In the genomic region with DNA sequence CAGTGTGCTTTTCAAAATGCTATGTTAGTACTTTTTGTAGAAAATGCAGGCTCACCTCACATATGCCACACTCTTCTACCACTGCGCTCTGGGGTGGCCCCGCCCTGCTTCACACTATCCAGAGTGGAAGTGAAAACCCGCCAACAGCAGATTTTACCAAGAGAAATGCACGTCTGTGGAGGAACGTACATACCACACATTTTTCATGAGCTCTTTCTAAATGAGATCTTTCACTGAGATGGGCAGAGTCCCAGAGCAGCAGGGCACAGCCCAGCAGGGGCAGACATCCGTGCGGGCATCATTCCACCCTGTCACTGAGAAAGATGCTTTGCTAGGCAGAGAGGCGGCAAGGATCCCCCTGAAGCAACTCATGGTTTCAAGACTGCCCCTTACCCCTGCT, we compare ENCODE assay signal across 10 mouse cellular contexts. TPM values are rescaled to one million over a fixed set of nuclear protein-coding genes. Genes with fewer than 3 reads are reported as not detected.
A peak's percentile ranks its signal among the peaks of the same experiment; 100 is the strongest.
DNase-seq lines count a peak whose midpoint lies in the region; ATAC-seq and TF ChIP-seq lines count a peak whose summit lies in the region.
"Had no signal": no experiment of that assay in that cellular context is flagged by ENCODE, and none has a peak within 500 bp of the region (broad histone marks: within the 10 kb centered on the region; RNA-seq: fewer than 3 reads in every experiment).

No protein-coding gene starts in this region.

- no peak for ATAC-seq in heart, embryonic 13.5 days (ENCODE audit: extremely low read depth, insufficient number of reproducible peaks, low FRiP score, low TSS enrichment)
- 0 out of 2 replicates have a peak, but pooled peaks have one; percentile 18 for ATAC-seq in midbrain, postnatal 0 days (ENCODE audit: low FRiP score)
- ATAC-seq in embryonic facial prominence, embryonic 14.5 days (ENCODE audit: low read depth), result peak; percentile 55
- peak; percentile 39; the same call in 1 of the 2 replicates for ATAC-seq in stomach, embryonic 16.5 days (ENCODE audit: insufficient read depth, low FRiP score)
- no peak for ATAC-seq in midbrain, embryonic 14.5 days (ENCODE audit: low FRiP score, low TSS enrichment)
- no peak for ATAC-seq in erythroid progenitor cell, adult 5-6 weeks (replicated peaks; ENCODE audit: low FRiP score, poor library complexity, severe bottlenecking)

- peaks cover 52% of the 10 kb centered on the region for H3K4me1 ChIP-seq in heart, embryonic 13.5 days
- 0 out of 2 replicates have a peak, but pooled peaks cover 3% of the 10 kb centered on the region for H3K4me1 ChIP-seq in midbrain, postnatal 0 days (ENCODE audit: insufficient read depth, low read length)
- H3K4me1 ChIP-seq in midbrain, embryonic 10.5 days, result peaks cover 10% of the 10 kb centered on the region
- peaks cover 25% of the 10 kb centered on the region for H3K4me1 ChIP-seq in embryonic facial prominence, embryonic 14.5 days (ENCODE audit: control insufficient read depth, insufficient read depth, low read length)
- peaks cover 28% of the 10 kb centered on the region for H3K4me1 ChIP-seq in stomach, embryonic 16.5 days (ENCODE audit: control insufficient read depth, insufficient read depth, low read length)
- H3K4me1 ChIP-seq in midbrain, embryonic 14.5 days (ENCODE audit: control insufficient read depth, insufficient read depth, low read length), result no peaks in the 10 kb centered on the region

- H3K4me2 ChIP-seq in heart, embryonic 13.5 days, result no peak overlapping the region
- H3K4me2 ChIP-seq in midbrain, postnatal 0 days (ENCODE audit: low read depth, low read length, poor library complexity, severe bottlenecking), result no peak overlapping the region
- no peak overlapping the region for H3K4me2 ChIP-seq in embryonic facial prominence, embryonic 14.5 days (ENCODE audit: low read depth, low read length)
- H3K4me2 ChIP-seq in stomach, embryonic 16.5 days (ENCODE audit: low read depth, low read length), result no peak overlapping the region
- H3K4me2 ChIP-seq in midbrain, embryonic 14.5 days (ENCODE audit: low read length), result no peak overlapping the region
- H3K4me2 ChIP-seq: midbrain, embryonic 15.5 days had no signal

- no peak overlapping the region for H3K4me3 ChIP-seq in heart, embryonic 13.5 days
- no peak overlapping the region for H3K4me3 ChIP-seq in midbrain, postnatal 0 days (ENCODE audit: low read depth, low read length)
- no peak overlapping the region for H3K4me3 ChIP-seq in midbrain, embryonic 10.5 days
- no peak overlapping the region for H3K4me3 ChIP-seq in embryonic facial prominence, embryonic 14.5 days (ENCODE audit: low read depth, low read length)
- H3K4me3 ChIP-seq in stomach, embryonic 16.5 days (replicated peaks; ENCODE audit: low read length), result no peak overlapping the region
- H3K4me3 ChIP-seq in midbrain, embryonic 14.5 days (replicated peaks; ENCODE audit: low read depth, low read length), result no peak overlapping the region
- H3K4me3 ChIP-seq: midbrain, embryonic 15.5 days had no signal

- no peak for TF ChIP-seq CTCF in midbrain, postnatal 0 days (IDR thresholded peaks at IDR 0.05)

- H3K9ac ChIP-seq in heart, embryonic 13.5 days, result peak overlapping the region; percentile 37; the same call in 1 of the 2 replicates
- no peak overlapping the region for H3K9ac ChIP-seq in midbrain, postnatal 0 days (replicated peaks; ENCODE audit: low read length, poor library complexity, severe bottlenecking)
- H3K9ac ChIP-seq in embryonic facial prominence, embryonic 14.5 days (ENCODE audit: low read depth, low read length), result no peak overlapping the region
- no peak overlapping the region for H3K9ac ChIP-seq in stomach, embryonic 16.5 days (ENCODE audit: low read length)
- no peak overlapping the region for H3K9ac ChIP-seq in midbrain, embryonic 14.5 days (replicated peaks; ENCODE audit: low read length)
- H3K9ac ChIP-seq: midbrain, embryonic 15.5 days had no signal

- DNase-seq in heart, postnatal 4 days, result no peak
- DNase-seq in midbrain, postnatal 0 days (ENCODE audit: low spot score), result no peak
- DNase-seq in midbrain, embryonic 10.5 days (ENCODE audit: low spot score), result no peak
- DNase-seq in embryonic facial prominence, embryonic 14.5 days (ENCODE audit: low spot score), result peak; percentile 62
- DNase-seq in midbrain, embryonic 14.5 days, result no peak

- H3K27me3 ChIP-seq in heart, embryonic 13.5 days (replicated peaks), result no peaks in the 10 kb centered on the region
- no peaks in the 10 kb centered on the region for H3K27me3 ChIP-seq in midbrain, postnatal 0 days (ENCODE audit: insufficient read depth, low read length)
- H3K27me3 ChIP-seq in midbrain, embryonic 10.5 days (ENCODE audit: low read depth, poor library complexity, severe bottlenecking), result no peaks in the 10 kb centered on the region
- H3K27me3 ChIP-seq in embryonic facial prominence, embryonic 14.5 days (replicated peaks; ENCODE audit: control insufficient read depth, insufficient read depth, low read length), result no peaks in the 10 kb centered on the region
- H3K27me3 ChIP-seq in stomach, embryonic 16.5 days (ENCODE audit: control insufficient read depth, insufficient read depth, low read length), result no peaks in the 10 kb centered on the region
- H3K27me3 ChIP-seq in midbrain, embryonic 14.5 days (ENCODE audit: control insufficient read depth, insufficient read depth, low read length), result no peaks in the 10 kb centered on the region
- H3K27me3 ChIP-seq: CH12.LX; midbrain, embryonic 15.5 days had no signal

- H3K27ac ChIP-seq in heart, embryonic 13.5 days (replicated peaks), result no peak overlapping the region
- H3K27ac ChIP-seq in midbrain, postnatal 0 days (ENCODE audit: low read depth, low read length), result no peak overlapping the region
- no peak overlapping the region; the same call in 1 of the 2 replicates for H3K27ac ChIP-seq in midbrain, embryonic 10.5 days (replicated peaks)
- peak overlapping the region; percentile 41 for H3K27ac ChIP-seq in embryonic facial prominence, embryonic 14.5 days (replicated peaks; ENCODE audit: low read depth, low read length)
- no peak overlapping the region for H3K27ac ChIP-seq in stomach, embryonic 16.5 days (ENCODE audit: low read length)
- no peak overlapping the region for H3K27ac ChIP-seq in midbrain, embryonic 14.5 days (replicated peaks; ENCODE audit: low read depth, low read length)
- H3K27ac ChIP-seq: midbrain, embryonic 15.5 days had no signal

- peaks cover 38% of the 10 kb centered on the region for H3K36me3 ChIP-seq in heart, embryonic 13.5 days
- peaks cover 9% of the 10 kb centered on the region for H3K36me3 ChIP-seq in midbrain, postnatal 0 days (ENCODE audit: insufficient read depth, low read length)
- H3K36me3 ChIP-seq in midbrain, embryonic 10.5 days, result peaks cover 40% of the 10 kb centered on the region
- H3K36me3 ChIP-seq in embryonic facial prominence, embryonic 14.5 days (ENCODE audit: control insufficient read depth, insufficient read depth, low read length), result peaks cover 40% of the 10 kb centered on the region
- no peaks in the 10 kb centered on the region for H3K36me3 ChIP-seq in stomach, embryonic 16.5 days (ENCODE audit: control insufficient read depth, insufficient read depth, low read length)
- H3K36me3 ChIP-seq in midbrain, embryonic 14.5 days (ENCODE audit: control insufficient read depth, insufficient read depth, low read length), result peaks cover 7% of the 10 kb centered on the region
- H3K36me3 ChIP-seq: midbrain, embryonic 15.5 days had no signal

- WGBS in heart, embryonic 13.5 days, result 49% methylated on average over 8 of the region's 8 CpGs
- 65% methylated on average over 8 of the region's 8 CpGs for WGBS in midbrain, postnatal 0 days
- WGBS in midbrain, embryonic 10.5 days, result 88% methylated on average over 8 of the region's 8 CpGs
- WGBS in embryonic facial prominence, embryonic 14.5 days, result 44% methylated on average over 8 of the region's 8 CpGs
- WGBS in stomach, embryonic 16.5 days, result 55% methylated on average over 8 of the region's 8 CpGs
- WGBS in midbrain, embryonic 14.5 days, result 76% methylated on average over 8 of the region's 8 CpGs

- no peaks in the 10 kb centered on the region for H3K9me3 ChIP-seq in heart, embryonic 13.5 days
- H3K9me3 ChIP-seq in midbrain, postnatal 0 days (ENCODE audit: low read length), result no peaks in the 10 kb centered on the region
- H3K9me3 ChIP-seq in midbrain, embryonic 10.5 days (replicated peaks), result no peaks in the 10 kb centered on the region
- no peaks in the 10 kb centered on the region for H3K9me3 ChIP-seq in embryonic facial prominence, embryonic 14.5 days (ENCODE audit: control insufficient read depth, low read length)
- H3K9me3 ChIP-seq in stomach, embryonic 16.5 days (replicated peaks; ENCODE audit: control insufficient read depth, low read length), result no peaks in the 10 kb centered on the region
- H3K9me3 ChIP-seq in midbrain, embryonic 14.5 days (ENCODE audit: control insufficient read depth, low read length), result no peaks in the 10 kb centered on the region
- H3K9me3 ChIP-seq: midbrain, embryonic 15.5 days had no signal

RNA-seq across cellular contexts. Expression of a gene that starts 22.4 kb away (rescaled TPM):
- polyA plus RNA-seq in heart, embryonic 13.5 days (2015; fragmentation: Nextera tagmentation; extraction: Ambion mirVana), result 13.8 and 14.4 TPM in 2 replicates
- 10 to 100 TPM; 32.6 to 34.4 TPM for total RNA-seq in heart, postnatal 4 days (2021)
- 34.7 and 35.8 TPM in 2 replicates for total RNA-seq in midbrain, postnatal 0 days (2014; rRNA removed)
- 8.4 and 9.5 TPM in 2 replicates for polyA plus RNA-seq in midbrain, postnatal 0 days (2015; fragmentation: Nextera tagmentation; extraction: Ambion mirVana)
- polyA plus RNA-seq in midbrain, embryonic 10.5 days (2016; fragmentation: Nextera tagmentation; extraction: Ambion mirVana), result 12.3 and 13.0 TPM in 2 replicates
- 31.5 and 33.8 TPM in 2 replicates for polyA plus RNA-seq in embryonic facial prominence, embryonic 14.5 days (2014; fragmentation: Nextera tagmentation; extraction: Ambion mirVana)
- 10.5 and 13.6 TPM in 2 replicates for polyA plus RNA-seq in stomach, embryonic 16.5 days (2015; fragmentation: Nextera tagmentation; extraction: Ambion mirVana)
- polyA plus RNA-seq in midbrain, embryonic 14.5 days (2014; fragmentation: Nextera tagmentation; extraction: Ambion mirVana), result 10.3 and 13.2 TPM in 2 replicates
- total RNA-seq in erythroid progenitor cell, adult 5-6 weeks (2015; ENCODE audit: low replicate concordance), result 5.8 and 6.3 TPM in 2 replicates
- total RNA-seq in erythroid progenitor cell, adult 5-6 weeks (2017; ENCODE audit: low replicate concordance), result 5.7 and 8.2 TPM in 2 replicates

Comparison
In these comparisons a context has a peak if more than half of its experiments do, and no peak if none do; other contexts are left out.
1. ATAC-seq: peak in midbrain, postnatal 0 days (single experiment), embryonic facial prominence, embryonic 14.5 days (single experiment) and stomach, embryonic 16.5 days (single experiment); none in heart, embryonic 13.5 days (single experiment), midbrain, embryonic 14.5 days (single experiment) and erythroid progenitor cell, adult 5-6 weeks (single experiment).